Mouse (Mus musculus) embryonic facial prominence, embryonic 15.5 days (tissue): ENCODE data around the gene Hmga1b. TPM values are rescaled to one million over a fixed set of nuclear protein-coding genes. Genes with fewer than 3 reads are reported as not detected.
A peak's percentile ranks its signal among the peaks of the same experiment; 100 is the strongest.
"Not testable (repeated sequence)": the region's sequence is repeated elsewhere in the genome, so short reads cannot be mapped to it uniquely, and the experiment has no call there.

Experiments
- ATAC-seq: fragments of 200-750 bp; cut with Nextera tagmentation; 2 replicates; pipeline ENCODE4 v1.8.0; 2017; ENCODE audit warnings: low read depth, moderate TSS enrichment; ENCODE audit not compliant: insufficient number of reproducible peaks, low FRiP score, low TSS enrichment
- H3K27ac ChIP-seq: fragments of 300-500 bp; sonication (generic); replicated peaks from 2 replicates; pipeline ENCODE4 v1.5.1; 2015; ENCODE audit warnings: mild to moderate bottlenecking, inconsistent platforms
- H3K27me3 ChIP-seq: fragments of 300-500 bp; sonication (generic); 2 replicates; pipeline ENCODE4 v1.6.1; 2015; ENCODE audit warnings: inconsistent platforms
- H3K36me3 ChIP-seq: fragments of 300-500 bp; sonication (generic); 2 replicates; pipeline ENCODE4 v1.6.1; 2015; ENCODE audit warnings: mild to moderate bottlenecking, inconsistent platforms
- H3K4me1 ChIP-seq: fragments of 300-500 bp; sonication (generic); 2 replicates; pipeline ENCODE4 v1.6.1; 2015; ENCODE audit warnings: inconsistent platforms
- H3K4me2 ChIP-seq: fragments of 300-500 bp; sonication (generic); replicated peaks from 2 replicates; pipeline ENCODE4 v1.6.1; 2015; ENCODE audit warnings: mild to moderate bottlenecking, inconsistent platforms
- H3K4me3 ChIP-seq: fragments of 300-500 bp; sonication (generic); replicated peaks from 2 replicates; pipeline ENCODE4 v1.5.1; 2015; ENCODE audit warnings: mild to moderate bottlenecking, inconsistent platforms
- H3K9ac ChIP-seq: fragments of 300-500 bp; sonication (generic); 2 replicates; pipeline ENCODE4 v1.6.1; 2015; ENCODE audit warnings: inconsistent platforms
- H3K9me3 ChIP-seq: fragments of 300-500 bp; sonication (generic); replicated peaks from 2 replicates; pipeline ENCODE4 v1.6.1; 2016; ENCODE audit warnings: inconsistent platforms
- WGBS: fragments of 180-500 bp; shearing (Covaris S2); methylation state at CpG from one replicate; pipeline ENCODE4 v1.1.7; 2015; 5-methylcytosine and 5-hydroxymethylcytosine counted together
- polyA plus RNA-seq: library from polyadenylated mRNA; unstranded; fragments of >200 nt; fragmentation: Nextera tagmentation; extraction: Ambion mirVana; gene quantifications from 2 replicates; pipeline ENCODE4 v1.2.1, GENCODE M21; 2015

Gene Hmga1b
- 3.8 and 5.9 TPM in 2 replicates for polyA plus RNA-seq

- H3K9ac ChIP-seq, H3K36me3 ChIP-seq, H3K9me3 ChIP-seq, H3K27me3 ChIP-seq, H3K4me3 ChIP-seq, ATAC-seq, H3K4me1 ChIP-seq: not testable (repeated sequence)
- Histone ChIP-seq H3K27ac (0 out of 2 replicates have a peak within 1 kb of the TSS, but pooled peaks have one; percentile 22), H3K4me2 (peak within 1 kb of the TSS; percentile 8; the same call in 1 of the 2 replicates)
- 11% methylated on average over 14 of the region's 14 CpGs for WGBS
Measured at GRCm38 (mm10) chr11:120762672-120763041, at the start of gene Hmga1b. Gene Hmga1b (plus strand): TSS chr11:120762794.

GRCm38 (mm10) chr11:120713580-120714518 is 48.7 kb upstream of the Hmga1b start, which contains the start of the genes Cenpx and Lrrc45:
Gene Cenpx (minus strand): TSS chr11:120713738.
Gene Lrrc45 (plus strand): TSS chr11:120713925.
- 1% methylated on average over 53 of the region's 53 CpGs for WGBS
- Histone ChIP-seq H3K27me3 (no peaks in the 10 kb centered on the region), H3K4me3 (peak within 1 kb of the TSS; percentile 71), H3K4me2 (peak within 1 kb of the TSS; percentile 99), H3K9ac (peak within 1 kb of the TSS; percentile 69), H3K4me1 (peaks cover 47% of the 10 kb centered on the region), H3K9me3 (no peaks in the 10 kb centered on the region), H3K36me3 (peaks cover 48% of the 10 kb centered on the region), H3K27ac (peak within 1 kb of the TSS; percentile 80)
- peak; percentile 94 for ATAC-seq

GRCm38 (mm10) chr11:120714546-120714945 is 48.0 kb upstream of the Hmga1b start:
- Histone ChIP-seq H3K4me1 (peaks cover 41% of the 10 kb centered on the region), H3K27me3 (no peaks in the 10 kb centered on the region), H3K9ac (peak overlapping the region; percentile 69), H3K4me2 (peak overlapping the region; percentile 99), H3K4me3 (peak overlapping the region; percentile 71), H3K27ac (peak overlapping the region; percentile 13; the same call in 1 of the 2 replicates), H3K36me3 (peaks cover 50% of the 10 kb centered on the region), H3K9me3 (no peaks in the 10 kb centered on the region)
- no peak for ATAC-seq
- WGBS: 44% methylated on average over 10 of the region's 10 CpGs

GRCm38 (mm10) chr11:120715131-120715530 is 47.5 kb upstream of the Hmga1b start:
- Histone ChIP-seq H3K36me3 (peaks cover 54% of the 10 kb centered on the region), H3K4me1 (peaks cover 41% of the 10 kb centered on the region), H3K4me2 (peak overlapping the region; percentile 99; the same call in 1 of the 2 replicates), H3K27me3 (no peaks in the 10 kb centered on the region), H3K27ac (no peak overlapping the region), H3K9me3 (no peaks in the 10 kb centered on the region), H3K9ac (peak overlapping the region; percentile 69), H3K4me3 (0 out of 2 replicates have a peak overlapping the region, but pooled peaks have one; percentile 71)
- WGBS: 74% methylated on average over 9 of the region's 9 CpGs
- ATAC-seq: no peak

- Histone ChIP-seq H3K36me3 (peaks cover 46% of the 10 kb centered on the region), H3K4me1 (peaks cover 35% of the 10 kb centered on the region), H3K27ac (no peak overlapping the region), H3K4me3 (no peak overlapping the region), H3K9me3 (no peaks in the 10 kb centered on the region), H3K4me2 (no peak overlapping the region), H3K9ac (no peak overlapping the region), H3K27me3 (no peaks in the 10 kb centered on the region)
- no peak for ATAC-seq
- WGBS: 82% methylated on average over 9 of the region's 9 CpGs
Measured at GRCm38 (mm10) chr11:120719242-120719641, 43.4 kb upstream of the Hmga1b start.

GRCm38 (mm10) chr11:120719841-120720376 is 42.7 kb upstream of the Hmga1b start:
- no peak overlapping the region for H3K4me2 ChIP-seq

GRCm38 (mm10) chr11:120720450-120720849 is 42.1 kb upstream of the Hmga1b start:
- Histone ChIP-seq H3K36me3 (peaks cover 40% of the 10 kb centered on the region), H3K27me3 (no peaks in the 10 kb centered on the region), H3K9ac (peak overlapping the region; percentile 31; the same call in 1 of the 2 replicates), H3K4me1 (peaks cover 23% of the 10 kb centered on the region), H3K4me2 (peak overlapping the region; percentile 97), H3K27ac (peak overlapping the region; percentile 45), H3K4me3 (peak overlapping the region; percentile 67), H3K9me3 (no peaks in the 10 kb centered on the region)
- WGBS: 12% methylated on average over 17 of the region's 17 CpGs
- no peak for ATAC-seq

More at GRCm38 (mm10) chr11:120719841-120720376, 42.7 kb upstream of the Hmga1b start:
- Histone ChIP-seq H3K9ac (no peak overlapping the region), H3K4me1 (peaks cover 28% of the 10 kb centered on the region), H3K27me3 (no peaks in the 10 kb centered on the region), H3K9me3 (no peaks in the 10 kb centered on the region), H3K27ac (no peak overlapping the region), H3K36me3 (peaks cover 46% of the 10 kb centered on the region), H3K4me3 (no peak overlapping the region)
- 87% methylated on average over 13 of the region's 13 CpGs for WGBS
- no peak for ATAC-seq

GRCm38 (mm10) chr11:120721124-120722066 is 41.2 kb upstream of the Hmga1b start, which contains the start of gene Rac3:
Gene Rac3 (plus strand): TSS chr11:120721470.
- Histone ChIP-seq H3K36me3 (peaks cover 31% of the 10 kb centered on the region), H3K4me2 (peak within 1 kb of the TSS; percentile 97), H3K27me3 (no peaks in the 10 kb centered on the region), H3K4me3 (peak within 1 kb of the TSS; percentile 67), H3K9ac (peak within 1 kb of the TSS; percentile 59), H3K9me3 (no peaks in the 10 kb centered on the region), H3K27ac (peak within 1 kb of the TSS; percentile 45), H3K4me1 (peaks cover 26% of the 10 kb centered on the region)
- WGBS: under 1% methylated on average over 86 of the region's 90 CpGs
- ATAC-seq: peak; percentile 83

- H3K4me1 ChIP-seq: peaks cover 32% of the 10 kb centered on the region
- H3K9me3 ChIP-seq: no peaks in the 10 kb centered on the region
- H3K9ac ChIP-seq: peak overlapping the region; percentile 59
- H3K27me3 ChIP-seq: no peaks in the 10 kb centered on the region
- 20% methylated on average over 21 of the region's 21 CpGs for WGBS
- H3K27ac ChIP-seq: peak overlapping the region; percentile 31; the same call in 1 of the 2 replicates
- H3K4me2 ChIP-seq: peak overlapping the region; percentile 97
- no peak for ATAC-seq
- peak overlapping the region; percentile 67 for H3K4me3 ChIP-seq
- peaks cover 23% of the 10 kb centered on the region for H3K36me3 ChIP-seq
Measured at GRCm38 (mm10) chr11:120722067-120722630, 40.4 kb upstream of the Hmga1b start.

GRCm38 (mm10) chr11:120722761-120723382 is 39.7 kb upstream of the Hmga1b start:
- Histone ChIP-seq H3K4me3 (peak overlapping the region; percentile 67; the same call in 1 of the 2 replicates), H3K36me3 (peaks cover 16% of the 10 kb centered on the region), H3K4me2 (peak overlapping the region; percentile 97), H3K27me3 (no peaks in the 10 kb centered on the region), H3K4me1 (peaks cover 32% of the 10 kb centered on the region), H3K9ac (no peak overlapping the region), H3K27ac (no peak overlapping the region), H3K9me3 (no peaks in the 10 kb centered on the region)
- ATAC-seq: no peak
- 86% methylated on average over 11 of the region's 11 CpGs for WGBS
